Mouse (Mus musculus) G1E (cell line): ENCODE measurements at regions not wholly inside any gene's neighbourhood (a gene's known extent, or its start where the extent isn't known, plus 50 kb on each side); places are given as distances from the start of the nearest gene placed in this dataset.

ENCODE experiments used
- ATAC-seq: 2 replicates; pipeline ENCODE4 v1.8.0; 2016; ENCODE audit warnings: mild to moderate bottlenecking; ENCODE audit not compliant: insufficient number of reproducible peaks, poor library complexity, low FRiP score, severe bottlenecking; ENCODE audit errors: extremely low read depth
- DNase-seq: peaks from one replicate; pipeline ENCODE4 v3.0.0; 2012; ENCODE audit warnings: low spot score
- H3K27me3 ChIP-seq: 2 replicates; pipeline ENCODE4 v1.6.1; 2012; ENCODE audit warnings: mild to moderate bottlenecking, low read length, inconsistent platforms; ENCODE audit not compliant: insufficient read depth
- H3K36me3 ChIP-seq: replicated peaks from 2 replicates; pipeline ENCODE3; 2012; ENCODE audit warnings: mild to moderate bottlenecking, inconsistent platforms
- H3K4me1 ChIP-seq: 2 replicates; pipeline ENCODE4 v1.6.1; 2012; ENCODE audit warnings: low read depth, low read length, inconsistent platforms, mixed read lengths; ENCODE audit not compliant: insufficient read depth
- H3K4me3 ChIP-seq: 2 replicates; pipeline ENCODE4 v1.5.1; 2012; ENCODE audit warnings: low read depth, mild to moderate bottlenecking, inconsistent platforms, low read length, moderate library complexity, mixed read lengths
- H3K9me3 ChIP-seq: replicated peaks from 2 replicates; pipeline ENCODE4 v1.6.1; 2012; ENCODE audit warnings: inconsistent platforms
- CTCF ChIP-seq: IDR thresholded peaks from 2 replicates; pipeline ENCODE4 v1.5.1; 2012; ENCODE audit warnings: low read depth, low read length, inconsistent platforms, mixed read lengths
- GATA1 ChIP-seq: IDR thresholded peaks from 2 replicates; pipeline ENCODE4 v1.6.1; 2012; ENCODE audit warnings: borderline replicate concordance, low read length, inconsistent platforms, mixed read lengths
- GATA2 ChIP-seq: IDR thresholded peaks from 2 replicates; pipeline ENCODE4 v1.6.1; 2012; ENCODE audit warnings: low read depth, low read length, inconsistent platforms, borderline replicate concordance
- POLR2AphosphoS5 ChIP-seq: IDR thresholded peaks from 2 replicates; pipeline ENCODE4 v1.6.1; 2012; ENCODE audit warnings: low read depth, low read length, inconsistent platforms; ENCODE audit not compliant: insufficient replicate concordance
- TAL1 ChIP-seq: conservative IDR thresholded peaks from 2 replicates; pipeline ENCODE4 v1.6.1; 2012; ENCODE audit warnings: low read depth, low read length, inconsistent platforms, mixed read lengths

DNA sequence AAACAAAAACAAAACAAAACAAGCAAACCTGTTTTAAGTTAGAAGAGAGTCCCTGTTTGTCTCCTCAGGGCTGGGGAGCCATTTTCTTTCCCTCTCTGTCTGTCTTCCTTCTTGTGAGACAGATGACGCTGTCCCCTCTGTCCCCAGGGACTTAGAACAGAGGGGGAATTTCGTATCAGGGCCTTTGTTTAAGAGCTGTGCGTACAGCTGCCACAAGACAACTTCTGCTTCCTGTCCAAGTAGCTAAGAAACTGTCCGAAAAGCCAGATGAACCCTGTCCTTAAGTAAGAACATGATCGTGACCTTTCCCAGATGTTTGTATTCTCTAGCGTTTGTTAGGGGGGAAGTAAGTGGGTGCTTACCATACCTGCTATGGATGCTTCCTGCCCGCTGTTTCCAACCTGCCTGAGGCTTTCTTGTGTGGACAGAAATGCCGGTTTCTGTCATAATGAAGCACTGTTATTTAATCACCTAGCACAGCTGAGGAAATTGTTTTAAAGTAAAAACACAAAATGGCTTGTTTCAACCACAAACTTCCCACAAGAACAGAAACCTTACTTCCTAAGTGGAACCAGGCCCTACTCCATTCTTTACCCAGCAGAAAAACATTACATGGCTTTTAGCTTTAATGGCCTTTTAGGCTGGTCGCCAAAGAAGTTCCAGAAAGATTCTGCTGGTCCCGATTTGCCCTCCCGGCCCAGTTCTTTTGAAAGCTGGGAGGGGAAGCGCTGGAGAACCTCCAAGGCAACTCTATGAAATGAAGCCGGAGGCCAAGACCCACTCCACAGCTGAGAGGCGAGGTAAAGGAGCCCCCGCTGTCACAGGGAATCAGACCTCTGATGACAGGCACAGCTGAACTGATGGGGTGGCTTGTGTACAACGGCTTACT, 144.3 kb downstream of the Tex36 start:
- H3K4me3 ChIP-seq: no peak overlapping the region
- no peaks in the 10 kb centered on the region for H3K4me1 ChIP-seq
- H3K9me3 ChIP-seq: peaks cover 40% of the 10 kb centered on the region
- no peaks in the 10 kb centered on the region for H3K36me3 ChIP-seq
- no peaks in the 10 kb centered on the region for H3K27me3 ChIP-seq
- ATAC-seq (no peak), DNase-seq (no peak)
- TF ChIP-seq TAL1: no peak
- no peak for TF ChIP-seq GATA1
- no peak for TF ChIP-seq GATA2
- TF ChIP-seq CTCF: no peak
- no peak for TF ChIP-seq POLR2AphosphoS5

DNA sequence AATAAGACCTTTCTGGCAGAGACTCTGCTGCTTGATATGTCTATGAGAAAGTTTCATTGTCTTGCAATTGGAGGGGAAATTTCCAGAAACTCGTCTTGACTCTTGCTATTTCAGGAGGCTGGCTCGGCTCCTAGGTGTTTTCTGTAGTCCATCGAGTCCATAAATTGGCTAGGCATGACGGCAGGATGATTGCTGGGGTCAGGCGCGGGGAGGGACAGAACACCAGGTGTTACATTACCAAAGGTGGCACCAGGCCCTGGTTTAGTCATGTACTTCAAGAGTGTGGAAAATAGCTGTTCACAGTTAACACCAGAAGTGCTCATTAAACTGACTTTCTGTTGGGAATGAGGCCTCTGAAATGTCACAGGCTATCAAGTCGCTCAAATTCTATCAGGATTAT, 151.7 kb downstream of the Tex36 start:
- ATAC-seq (no peak), DNase-seq (no peak)
- H3K4me1 ChIP-seq: no peaks in the 10 kb centered on the region
- peaks cover 33% of the 10 kb centered on the region for H3K9me3 ChIP-seq
- H3K36me3 ChIP-seq: no peaks in the 10 kb centered on the region
- H3K27me3 ChIP-seq: no peaks in the 10 kb centered on the region
- H3K4me3 ChIP-seq: no peak overlapping the region
- no peak for TF ChIP-seq TAL1

DNA sequence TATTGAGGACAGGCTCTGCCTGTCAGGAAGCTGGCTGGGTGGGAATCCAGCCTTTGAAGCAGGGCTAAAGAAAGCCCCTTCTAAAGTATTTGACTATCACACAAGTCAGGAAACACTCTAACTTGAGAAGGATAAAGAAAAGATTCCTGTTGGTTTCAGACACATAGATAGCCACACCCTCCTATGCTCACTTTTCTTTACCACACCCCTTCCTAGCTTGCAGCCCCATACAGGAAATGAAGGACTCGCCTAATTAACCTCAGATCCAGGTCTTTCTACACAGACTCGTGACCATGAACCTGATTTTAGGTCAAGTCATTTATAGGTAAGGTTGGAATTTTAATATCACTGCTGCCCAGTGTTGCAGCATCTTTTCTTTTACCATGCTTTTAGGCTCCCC, 154.9 kb downstream of the Tex36 start:
- DNase-seq (no peak), ATAC-seq (no peak)
- Histone ChIP-seq H3K4me3 (no peak overlapping the region), H3K9me3 (peaks cover 32% of the 10 kb centered on the region), H3K27me3 (no peaks in the 10 kb centered on the region), H3K36me3 (no peaks in the 10 kb centered on the region), H3K4me1 (no peaks in the 10 kb centered on the region)
- TF ChIP-seq POLR2AphosphoS5 (no peak), GATA1 (no peak), CTCF (no peak), GATA2 (no peak), TAL1 (no peak)

DNA sequence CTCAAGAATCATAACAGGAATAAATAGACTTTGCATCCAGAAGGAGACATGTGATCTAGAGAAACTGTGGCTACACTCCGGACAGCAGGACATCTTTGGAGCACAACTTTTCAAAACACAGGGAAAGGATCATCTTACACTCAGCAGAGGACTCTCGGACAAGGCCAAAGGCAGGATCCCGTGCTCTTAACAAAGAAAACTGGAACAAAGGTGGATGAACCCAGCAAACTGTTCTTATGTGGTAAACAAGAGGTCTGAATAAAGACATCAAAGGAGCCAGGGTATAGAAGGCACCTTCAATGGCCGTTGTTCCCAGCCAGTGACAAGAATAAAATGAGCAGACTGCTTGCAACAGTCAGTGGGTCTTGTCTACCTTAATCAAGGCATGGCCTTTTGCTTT, 160.3 kb downstream of the Tex36 start:
- Histone ChIP-seq H3K36me3 (no peaks in the 10 kb centered on the region), H3K4me1 (no peaks in the 10 kb centered on the region), H3K9me3 (peaks cover 30% of the 10 kb centered on the region), H3K27me3 (no peaks in the 10 kb centered on the region), H3K4me3 (no peak overlapping the region)
- TF ChIP-seq GATA1: no peak
- TF ChIP-seq POLR2AphosphoS5: no peak
- no peak for TF ChIP-seq TAL1
- TF ChIP-seq GATA2: no peak
- no peak for TF ChIP-seq CTCF
- DNase-seq (no peak), ATAC-seq (no peak)

DNA sequence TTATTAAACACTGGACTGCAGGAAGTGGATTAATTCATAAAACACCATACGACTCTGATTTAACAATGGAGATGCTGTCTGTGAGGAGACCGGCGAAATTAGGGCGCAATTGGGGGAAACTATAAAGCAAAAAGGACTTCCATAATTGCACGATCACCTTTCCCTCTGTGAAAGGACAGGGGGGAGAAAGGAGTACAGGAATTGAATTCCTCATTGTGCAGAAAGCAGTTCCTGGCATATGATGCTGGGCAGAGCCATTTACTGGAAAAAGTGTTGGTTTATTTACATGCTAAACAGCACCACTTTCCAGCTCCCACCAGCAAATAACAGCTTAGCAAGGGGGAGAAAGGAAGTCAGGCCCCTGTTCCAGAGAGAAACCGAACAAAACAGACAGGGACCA, 160.8 kb downstream of the Tex36 start:
- Histone ChIP-seq H3K36me3 (no peaks in the 10 kb centered on the region), H3K4me3 (no peak overlapping the region), H3K9me3 (peaks cover 30% of the 10 kb centered on the region), H3K4me1 (no peaks in the 10 kb centered on the region), H3K27me3 (no peaks in the 10 kb centered on the region)
- no peak for TF ChIP-seq GATA2
- TF ChIP-seq POLR2AphosphoS5: no peak
- no peak for TF ChIP-seq GATA1
- no peak for TF ChIP-seq CTCF
- no peak for TF ChIP-seq TAL1
- DNase-seq: no peak
- ATAC-seq: no peak

DNA sequence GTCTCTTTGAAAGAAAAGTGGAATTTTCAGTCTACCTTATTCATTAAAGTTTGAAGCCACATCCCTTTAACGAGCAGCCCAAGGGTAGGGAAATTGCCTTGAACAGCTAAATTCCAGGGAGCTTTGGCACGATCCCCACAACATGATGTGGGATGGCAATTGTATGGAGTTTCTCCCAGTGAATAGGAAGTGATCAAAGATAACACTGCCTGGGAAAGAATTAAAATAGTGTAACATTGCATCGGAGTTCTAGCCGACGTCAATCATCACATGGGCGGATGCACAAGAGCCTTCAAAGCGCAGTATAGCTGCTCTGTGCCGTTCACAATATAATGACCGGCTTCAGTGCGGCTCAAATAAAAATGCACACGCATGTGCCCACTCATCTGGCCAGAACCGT, 161.2 kb downstream of the Tex36 start:
- no peak for ATAC-seq
- no peaks in the 10 kb centered on the region for H3K4me1 ChIP-seq
- no peak for DNase-seq
- H3K4me3 ChIP-seq: no peak overlapping the region
- TF ChIP-seq GATA1 (no peak), CTCF (no peak), GATA2 (no peak), POLR2AphosphoS5 (no peak)
- no peaks in the 10 kb centered on the region for H3K27me3 ChIP-seq
- peaks cover 31% of the 10 kb centered on the region for H3K9me3 ChIP-seq
- H3K36me3 ChIP-seq: no peaks in the 10 kb centered on the region
